Mouse (Mus musculus): ENCODE results near the gene Anks1b. TPM values are rescaled to one million over a fixed set of nuclear protein-coding genes. Genes with fewer than 3 reads are reported as not detected.

Anks1b gene
- polyA plus RNA-seq, 1 experiment from 2014 or later = 1.6 TPM

GRCm38 (mm10) chr10:89874036-89874435 is 727 bp downstream of the Anks1b start:
- no peak overlapping the region for H3K27ac ChIP-seq (replicated peaks)
- 7% methylated on average over 8 of the region's 8 CpGs for WGBS
- peaks cover 36% of the 10 kb centered on the region for H3K27me3 ChIP-seq (ENCODE audit: low read depth, poor library complexity, severe bottlenecking)
- peaks cover 19% of the 10 kb centered on the region for H3K4me1 ChIP-seq
- H3K4me3 ChIP-seq = peak overlapping the region; percentile 83
- peak; percentile 15 for DNase-seq (ENCODE audit: low spot score)
- H3K36me3 ChIP-seq = no peaks in the 10 kb centered on the region
- no peaks in the 10 kb centered on the region for H3K9me3 ChIP-seq (replicated peaks)

- WGBS = 90% methylated on average over 8 of the region's 8 CpGs
Measured at GRCm38 (mm10) chr10:89883561-89883960, 10.3 kb downstream of the Anks1b start.

DNA sequence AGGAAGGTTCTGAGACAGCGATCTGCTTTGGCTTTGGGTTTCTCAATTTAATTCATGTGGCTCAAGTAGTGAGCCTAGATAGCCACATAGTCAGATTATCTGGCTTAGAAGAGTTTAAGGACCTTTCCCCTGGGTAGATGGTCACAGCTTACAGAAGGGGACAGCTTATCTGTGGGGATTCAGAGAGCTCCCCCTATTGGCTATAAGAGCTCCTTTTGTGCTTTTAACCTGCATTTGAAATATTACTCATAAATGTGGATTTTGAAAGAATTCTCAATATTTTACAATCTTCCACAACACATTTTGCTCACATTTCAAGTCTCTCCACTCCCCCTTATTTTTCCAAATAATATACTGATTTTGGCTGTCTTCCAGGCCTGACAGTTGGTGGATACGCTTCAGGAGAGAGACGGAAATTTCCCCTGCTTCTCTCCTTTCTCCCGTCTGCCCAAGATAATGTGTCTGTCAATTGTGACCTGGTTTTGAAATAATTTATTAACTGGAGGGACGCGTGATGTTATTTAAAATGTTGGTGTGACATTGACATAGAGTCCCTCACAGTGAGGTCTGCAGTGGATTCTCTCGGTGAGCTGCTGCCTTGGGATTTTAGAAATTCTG is 29.5 kb downstream of the Anks1b start:
- Histone ChIP-seq H3K4me3 (no peak overlapping the region), H3K36me3 (no peaks in the 10 kb centered on the region), H3K4me1 (no peaks in the 10 kb centered on the region), H3K27ac (replicated peaks) (no peak overlapping the region), H3K27me3 (ENCODE audit: low read depth, poor library complexity, severe bottlenecking) (no peaks in the 10 kb centered on the region), H3K9me3 (replicated peaks) (no peaks in the 10 kb centered on the region)
- no peak for DNase-seq (ENCODE audit: low spot score)
- 83% methylated on average over 7 of the region's 7 CpGs for WGBS

More at GRCm38 (mm10) chr10:89883561-89883960, 10.3 kb downstream of the Anks1b start:
- Histone ChIP-seq H3K9me3 (replicated peaks) (no peaks in the 10 kb centered on the region), H3K4me1 (no peaks in the 10 kb centered on the region), H3K27ac (replicated peaks) (no peak overlapping the region), H3K4me3 (no peak overlapping the region), H3K36me3 (no peaks in the 10 kb centered on the region), H3K27me3 (ENCODE audit: low read depth, poor library complexity, severe bottlenecking) (no peaks in the 10 kb centered on the region)
- DNase-seq (ENCODE audit: low spot score) = no peak

GRCm38 (mm10) chr10:89911889-89912288 is 38.6 kb downstream of the Anks1b start:
- WGBS = 93% methylated on average over 4 of the region's 4 CpGs
- Histone ChIP-seq H3K9me3 (replicated peaks) (no peaks in the 10 kb centered on the region), H3K4me3 (no peak overlapping the region), H3K36me3 (no peaks in the 10 kb centered on the region), H3K27me3 (ENCODE audit: low read depth, poor library complexity, severe bottlenecking) (no peaks in the 10 kb centered on the region), H3K27ac (replicated peaks) (no peak overlapping the region), H3K4me1 (no peaks in the 10 kb centered on the region)
- no peak for DNase-seq (ENCODE audit: low spot score)

GRCm38 (mm10) chr10:89913174-89913573 is 39.9 kb downstream of the Anks1b start:
- no peak for DNase-seq (ENCODE audit: low spot score)
- H3K27ac ChIP-seq (replicated peaks) = no peak overlapping the region
- H3K4me1 ChIP-seq = no peaks in the 10 kb centered on the region
- H3K4me3 ChIP-seq = no peak overlapping the region
- H3K27me3 ChIP-seq (ENCODE audit: low read depth, poor library complexity, severe bottlenecking) = no peaks in the 10 kb centered on the region
- H3K36me3 ChIP-seq = no peaks in the 10 kb centered on the region
- no peaks in the 10 kb centered on the region for H3K9me3 ChIP-seq (replicated peaks)

DNA sequence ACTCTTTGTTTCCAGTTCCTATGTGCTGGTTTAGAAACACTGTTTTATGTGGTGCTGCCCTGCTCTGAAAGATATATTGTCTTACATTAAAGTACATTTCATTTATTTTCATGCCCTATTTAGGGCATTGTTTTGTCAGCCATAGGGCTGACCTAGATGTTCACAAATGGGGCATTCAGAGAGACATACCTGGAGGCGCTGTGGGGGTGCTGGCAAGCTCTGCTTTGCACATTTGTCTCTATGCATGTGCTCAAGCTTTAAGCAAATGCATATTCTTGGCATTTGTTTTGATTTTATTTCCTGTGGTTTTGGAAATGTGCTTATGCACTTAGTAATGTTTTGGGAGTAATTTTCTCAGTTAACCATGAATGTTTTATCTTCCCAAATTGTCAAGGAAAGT is 43.8 kb downstream of the Anks1b start:
- Histone ChIP-seq H3K36me3 (no peaks in the 10 kb centered on the region), H3K27ac (replicated peaks) (no peak overlapping the region), H3K4me1 (no peaks in the 10 kb centered on the region), H3K4me3 (no peak overlapping the region), H3K27me3 (ENCODE audit: low read depth, poor library complexity, severe bottlenecking) (no peaks in the 10 kb centered on the region), H3K9me3 (replicated peaks) (no peaks in the 10 kb centered on the region)
- no peak for DNase-seq (ENCODE audit: low spot score)
- WGBS = 90% methylated on average over 1 of the region's 1 CpGs

GRCm38 (mm10) chr10:89921965-89922364 is 48.7 kb downstream of the Anks1b start:
- no peaks in the 10 kb centered on the region for H3K4me1 ChIP-seq
- H3K27me3 ChIP-seq (ENCODE audit: low read depth, poor library complexity, severe bottlenecking) = no peaks in the 10 kb centered on the region
- H3K9me3 ChIP-seq (replicated peaks) = peaks cover 16% of the 10 kb centered on the region
- H3K36me3 ChIP-seq = no peaks in the 10 kb centered on the region
- DNase-seq (ENCODE audit: low spot score) = no peak
- WGBS = 87% methylated on average over 4 of the region's 4 CpGs
- no peak overlapping the region for H3K27ac ChIP-seq (replicated peaks)
- no peak overlapping the region for H3K4me3 ChIP-seq

GRCm38 (mm10) chr10:89942180-89942579 is 68.9 kb downstream of the Anks1b start:
- Histone ChIP-seq H3K27me3 (ENCODE audit: low read depth, poor library complexity, severe bottlenecking) (no peaks in the 10 kb centered on the region), H3K4me3 (no peak overlapping the region), H3K4me1 (no peaks in the 10 kb centered on the region), H3K27ac (replicated peaks) (no peak overlapping the region), H3K36me3 (no peaks in the 10 kb centered on the region), H3K9me3 (replicated peaks) (no peaks in the 10 kb centered on the region)
- DNase-seq (ENCODE audit: low spot score) = no peak
- WGBS = 79% methylated on average over 4 of the region's 4 CpGs

DNA sequence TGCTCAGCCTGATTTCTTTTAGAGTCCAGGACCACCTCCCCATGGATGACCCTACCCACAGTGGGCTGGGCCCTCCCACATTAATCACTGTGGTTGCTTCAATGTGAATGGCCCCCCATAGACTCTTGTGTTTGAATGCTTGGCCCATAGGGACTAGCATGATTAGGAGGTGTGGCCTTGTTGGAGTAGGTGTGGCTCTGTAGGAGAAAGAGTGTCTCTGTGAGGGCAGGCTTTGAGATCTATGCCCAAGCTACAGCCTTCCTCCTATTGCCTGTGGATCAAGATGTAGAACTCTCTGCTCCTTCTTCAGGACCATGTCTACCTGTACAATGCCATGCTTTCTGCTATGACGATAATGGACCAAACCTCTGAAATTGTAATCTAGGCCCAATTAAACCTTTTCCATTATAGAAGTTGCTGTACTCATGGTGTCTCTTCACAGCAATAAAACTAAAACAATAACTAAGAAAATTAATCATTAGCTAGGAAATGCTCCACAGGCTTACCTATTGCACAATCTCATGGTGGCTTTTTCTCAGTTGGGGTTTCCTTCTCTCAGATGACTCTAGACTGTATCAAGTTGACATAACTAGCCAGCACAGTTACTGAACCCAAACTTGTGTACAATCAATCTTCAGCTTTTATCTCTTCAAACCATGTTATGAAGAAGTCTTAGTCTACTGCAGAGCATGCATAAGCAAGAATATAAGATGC is 73.5 kb downstream of the Anks1b start:
- 91% methylated on average over 1 of the region's 1 CpGs for WGBS
- H3K4me3 ChIP-seq = no peak overlapping the region

GRCm38 (mm10) chr10:89974361-89974760 is 101.1 kb downstream of the Anks1b start:
- no peak for DNase-seq (ENCODE audit: low spot score)
- Histone ChIP-seq H3K27ac (replicated peaks) (no peak overlapping the region), H3K27me3 (ENCODE audit: low read depth, poor library complexity, severe bottlenecking) (no peaks in the 10 kb centered on the region), H3K4me3 (no peak overlapping the region), H3K9me3 (replicated peaks) (no peaks in the 10 kb centered on the region), H3K36me3 (no peaks in the 10 kb centered on the region), H3K4me1 (no peaks in the 10 kb centered on the region)
- 86% methylated on average over 4 of the region's 4 CpGs for WGBS

More for the DNA sequence above, 73.5 kb downstream of the Anks1b start:
- no peak for DNase-seq (ENCODE audit: low spot score)
- Histone ChIP-seq H3K4me1 (no peaks in the 10 kb centered on the region), H3K27ac (replicated peaks) (no peak overlapping the region), H3K9me3 (replicated peaks) (no peaks in the 10 kb centered on the region), H3K36me3 (no peaks in the 10 kb centered on the region), H3K27me3 (ENCODE audit: low read depth, poor library complexity, severe bottlenecking) (no peaks in the 10 kb centered on the region)

DNA sequence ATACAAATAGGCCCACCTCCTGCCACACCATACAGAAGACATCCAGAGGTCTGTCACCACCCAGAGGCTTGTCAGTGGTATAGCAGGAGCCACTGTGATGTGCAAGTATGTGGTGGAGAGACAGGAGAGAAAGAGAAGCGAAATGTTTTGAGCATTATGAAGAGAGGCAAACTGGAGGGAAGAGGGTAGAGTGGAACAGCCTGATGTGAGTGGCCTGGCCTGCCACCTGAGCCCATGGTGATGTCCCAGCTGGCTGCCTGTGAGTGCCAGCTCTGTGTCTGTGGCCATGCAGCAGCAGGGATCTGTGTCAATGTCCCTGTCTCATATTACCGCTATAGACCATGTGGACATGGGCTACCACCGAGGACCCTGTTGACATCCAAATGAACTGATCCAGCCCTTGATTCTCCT is 102.1 kb downstream of the Anks1b start:
- H3K4me3 ChIP-seq = no peak overlapping the region
- H3K9me3 ChIP-seq (replicated peaks) = no peaks in the 10 kb centered on the region
- DNase-seq (ENCODE audit: low spot score) = no peak
- WGBS = 82% methylated on average over 3 of the region's 3 CpGs
- no peaks in the 10 kb centered on the region for H3K27me3 ChIP-seq (ENCODE audit: low read depth, poor library complexity, severe bottlenecking)
- H3K36me3 ChIP-seq = no peaks in the 10 kb centered on the region
- no peaks in the 10 kb centered on the region for H3K4me1 ChIP-seq
- no peak overlapping the region for H3K27ac ChIP-seq (replicated peaks)

DNA sequence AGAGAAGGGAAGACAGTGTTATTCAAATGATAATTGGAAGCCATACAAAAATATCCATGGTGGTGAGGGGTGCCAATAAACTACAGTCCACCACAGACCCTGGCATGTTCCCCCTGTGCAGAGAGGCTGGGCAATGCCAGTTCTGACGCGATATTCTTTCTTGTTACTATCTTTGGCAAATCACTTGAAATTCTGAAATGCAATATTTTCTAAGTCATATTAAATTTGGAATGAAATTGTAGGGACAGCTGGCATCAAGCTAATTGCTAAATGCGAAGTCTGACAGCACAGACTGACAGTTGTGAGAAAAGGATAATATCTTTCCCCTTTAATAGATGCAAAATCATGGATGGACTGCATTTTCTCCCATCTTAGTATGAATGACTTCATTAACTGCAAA is 103.3 kb downstream of the Anks1b start:
- DNase-seq (ENCODE audit: low spot score) = no peak
- Histone ChIP-seq H3K27me3 (ENCODE audit: low read depth, poor library complexity, severe bottlenecking) (no peaks in the 10 kb centered on the region), H3K36me3 (no peaks in the 10 kb centered on the region), H3K9me3 (replicated peaks) (no peaks in the 10 kb centered on the region), H3K27ac (replicated peaks) (no peak overlapping the region), H3K4me1 (no peaks in the 10 kb centered on the region), H3K4me3 (no peak overlapping the region)
- 91% methylated on average over 3 of the region's 3 CpGs for whole genome bisulfite sequencing

GRCm38 (mm10) chr10:89994171-89994570 is 120.9 kb downstream of the Anks1b start:
- Histone ChIP-seq H3K4me1 (peaks cover 3% of the 10 kb centered on the region; the same call in 1 of the 2 replicates), H3K27me3 (ENCODE audit: low read depth, poor library complexity, severe bottlenecking) (no peaks in the 10 kb centered on the region), H3K9me3 (replicated peaks) (no peaks in the 10 kb centered on the region), H3K27ac (replicated peaks) (no peak overlapping the region), H3K4me3 (no peak overlapping the region), H3K36me3 (no peaks in the 10 kb centered on the region)
- DNase-seq (ENCODE audit: low spot score) = no peak
- 82% methylated on average over 5 of the region's 5 CpGs for WGBS

Measured in midbrain, embryonic 10.5 days (tissue).